Mouse (Mus musculus) gastrocnemius, postnatal 4 days (tissue): ENCODE measurements around the gene Nectin4. TPM values are rescaled to one million over a fixed set of nuclear protein-coding genes. Genes with fewer than 3 reads are reported as not detected.
"Not testable (repeated sequence)": the region's sequence is repeated elsewhere in the genome, so short reads cannot be mapped to it uniquely, and the experiment has no call there.

Experiments used
- DNase-seq, 2 experiments: peaks; one replicate each; pipeline ENCODE4 v3.0.0; 2021 to 2022; ENCODE audit warnings: low spot score in 2 of 2, mixed read lengths in 2 of 2
- long read RNA-seq, 2 experiments: library from polyadenylated mRNA; stranded (forward); transcript quantifications; one replicate each; pipeline ENCODE4 v2.0.0; 2021
- total RNA-seq, 2 experiments: library from RNA; stranded (reverse); gene quantifications; 2 replicates each; pipeline ENCODE4 v1.2.3; 2021

Gene Nectin4
- total RNA-seq, result under 1 TPM; 0.21 to 0.25 TPM
- long read RNA-seq, experiment 1, transcript Nectin4-201 (9 exons, 3,636 nt), result major isoform, 6 of 8 reads
- long read RNA-seq, experiment 1, partial matches to known transcripts, result 0 of 8 reads
- long read RNA-seq, experiment 1, other reads (novel, unspliced or antisense), result 1 of 8 reads
- long read RNA-seq, experiment 2, result 0 reads

DNA sequence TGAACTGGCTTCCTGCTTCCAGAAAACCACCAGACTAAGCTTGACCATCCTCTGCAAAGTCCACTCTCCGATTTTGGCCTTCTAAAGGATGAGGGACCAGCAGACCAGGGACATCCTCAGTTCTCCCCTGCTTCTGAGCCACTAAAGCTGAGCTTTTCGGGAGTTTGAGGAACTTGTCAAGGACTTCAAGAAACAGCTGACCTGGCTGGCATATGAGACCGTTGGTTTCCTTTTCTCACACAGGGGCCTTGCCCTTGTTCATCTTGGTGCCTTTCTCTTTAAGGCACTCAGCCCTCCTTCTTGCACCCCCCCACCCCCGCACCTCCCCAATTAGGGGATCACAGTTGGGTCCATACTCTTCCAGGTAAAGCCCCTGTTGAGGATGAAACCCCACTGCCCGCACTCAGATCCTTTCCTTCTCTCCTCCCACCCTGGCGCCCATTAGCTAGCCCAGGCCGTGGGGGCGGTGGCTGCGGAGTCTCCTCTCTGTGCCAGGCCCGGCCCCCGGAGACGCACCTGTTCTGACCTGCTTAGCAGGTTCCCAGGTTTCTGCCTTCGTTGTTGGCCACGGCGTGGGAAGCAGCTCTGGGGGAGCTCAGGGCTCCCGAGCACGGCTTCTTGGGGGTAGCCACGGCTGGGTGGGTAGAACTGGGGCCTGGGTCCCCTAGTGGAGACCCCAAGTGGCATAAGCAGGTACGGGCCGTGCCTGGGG lies at the start of gene Nectin4:
Gene Nectin4 (plus strand): TSS at position 255 of the 712 bp plus-strand sequence.
- DNase-seq, result no peak

- DNase-seq, result no peak
These were observed 49.7 kb upstream of the Nectin4 start for GRCm38 (mm10) chr1:171320151-171320550.

DNA sequence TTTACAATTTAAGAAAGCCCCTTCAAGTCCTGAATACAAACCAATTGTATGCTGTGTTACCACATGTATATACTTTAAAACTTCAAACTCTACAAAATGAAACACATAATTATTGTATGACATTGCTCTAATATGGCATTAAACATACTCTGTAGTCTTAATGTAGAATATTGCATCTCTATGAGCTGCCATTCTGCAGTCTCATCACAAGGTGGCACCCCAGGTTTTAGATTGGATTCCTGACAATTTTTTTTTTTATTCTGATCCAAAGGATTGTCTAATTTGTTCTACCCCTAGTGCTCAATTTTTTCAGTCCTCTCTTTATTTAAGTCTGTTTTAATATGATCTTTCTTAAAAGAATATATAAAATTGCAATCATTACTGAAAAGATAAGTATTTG lies 48.5 kb upstream of the Nectin4 start:
- DNase-seq, result no peak

DNA sequence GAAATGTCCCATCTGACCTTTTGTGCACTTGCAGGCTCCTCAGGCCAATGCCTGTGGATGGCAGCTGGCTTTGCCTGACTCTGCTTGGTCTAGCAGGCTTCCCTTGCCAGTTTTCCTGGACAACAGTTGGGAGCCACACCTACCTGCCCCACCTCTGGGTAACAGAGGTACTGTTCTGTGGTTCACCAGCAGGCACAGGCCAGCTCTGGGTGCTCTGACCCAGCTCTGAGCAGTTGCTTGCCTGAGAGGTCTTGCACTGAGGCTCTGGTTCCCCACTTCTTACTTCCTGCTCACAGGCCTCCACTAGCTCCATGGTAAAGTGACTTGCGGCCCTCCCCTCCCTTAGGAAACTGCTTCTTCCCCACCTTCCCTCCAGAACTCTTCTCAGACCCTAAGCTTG lies 47.9 kb upstream of the Nectin4 start:
- no peak for DNase-seq

GRCm38 (mm10) chr1:171325571-171325970 lies 44.3 kb upstream of the Nectin4 start:
- no peak for DNase-seq

GRCm38 (mm10) chr1:171326588-171326987 lies 43.3 kb upstream of the Nectin4 start:
- DNase-seq, result not testable (repeated sequence)

- no peak for DNase-seq
These were observed 41.7 kb upstream of the Nectin4 start for GRCm38 (mm10) chr1:171328244-171328643.

- peak; percentile 77 to 90 for DNase-seq
These were observed 41.0 kb upstream of the Nectin4 start, which contains the start of gene Dedd for GRCm38 (mm10) chr1:171328839-171329432. Gene Dedd (plus strand): TSS chr1:171329145.

DNA sequence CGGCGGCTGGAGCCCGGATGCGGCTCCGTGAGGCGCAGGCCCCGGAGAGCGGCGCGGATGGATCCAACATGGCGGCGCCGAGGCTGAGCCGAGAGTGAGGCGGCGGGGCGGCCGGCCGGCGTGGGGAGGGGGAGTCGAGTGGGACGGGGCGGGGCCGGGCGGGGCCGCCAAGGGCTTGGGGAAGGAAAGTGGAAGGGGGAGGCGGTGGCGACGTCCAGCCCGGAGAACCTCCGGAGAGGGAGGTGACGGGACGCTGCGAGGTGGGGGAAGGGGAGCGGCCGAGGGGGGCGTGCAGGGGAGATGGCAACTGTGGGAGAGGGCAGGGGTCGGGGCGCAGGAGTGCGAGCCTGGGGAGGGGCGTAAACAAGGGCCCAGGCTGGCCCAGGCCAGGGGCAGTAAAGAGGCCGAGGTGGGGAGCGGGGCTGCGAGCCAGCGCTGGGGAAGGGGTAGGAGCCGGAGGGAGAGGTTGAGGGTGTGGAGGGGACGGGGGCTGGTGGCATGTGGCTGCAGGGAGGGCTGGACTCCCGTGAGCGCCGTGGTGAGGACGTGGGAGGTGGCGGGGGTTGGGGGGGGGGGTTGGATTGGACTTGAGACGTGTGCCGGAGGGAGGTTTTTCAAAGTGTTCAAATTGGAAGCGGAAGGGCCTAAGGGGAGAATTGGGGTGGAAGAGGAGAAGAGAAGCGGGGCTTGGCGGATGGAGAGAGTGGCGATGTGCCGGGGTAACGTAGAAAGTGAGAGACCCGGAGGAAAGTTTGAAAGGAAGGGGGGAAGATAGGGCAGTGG lies 40.3 kb upstream of the Nectin4 start:
- peak in 1 of 2 experiments; percentile 85 for DNase-seq

- no peak for DNase-seq
These were observed 39.7 kb upstream of the Nectin4 start for GRCm38 (mm10) chr1:171330216-171330560.

DNA sequence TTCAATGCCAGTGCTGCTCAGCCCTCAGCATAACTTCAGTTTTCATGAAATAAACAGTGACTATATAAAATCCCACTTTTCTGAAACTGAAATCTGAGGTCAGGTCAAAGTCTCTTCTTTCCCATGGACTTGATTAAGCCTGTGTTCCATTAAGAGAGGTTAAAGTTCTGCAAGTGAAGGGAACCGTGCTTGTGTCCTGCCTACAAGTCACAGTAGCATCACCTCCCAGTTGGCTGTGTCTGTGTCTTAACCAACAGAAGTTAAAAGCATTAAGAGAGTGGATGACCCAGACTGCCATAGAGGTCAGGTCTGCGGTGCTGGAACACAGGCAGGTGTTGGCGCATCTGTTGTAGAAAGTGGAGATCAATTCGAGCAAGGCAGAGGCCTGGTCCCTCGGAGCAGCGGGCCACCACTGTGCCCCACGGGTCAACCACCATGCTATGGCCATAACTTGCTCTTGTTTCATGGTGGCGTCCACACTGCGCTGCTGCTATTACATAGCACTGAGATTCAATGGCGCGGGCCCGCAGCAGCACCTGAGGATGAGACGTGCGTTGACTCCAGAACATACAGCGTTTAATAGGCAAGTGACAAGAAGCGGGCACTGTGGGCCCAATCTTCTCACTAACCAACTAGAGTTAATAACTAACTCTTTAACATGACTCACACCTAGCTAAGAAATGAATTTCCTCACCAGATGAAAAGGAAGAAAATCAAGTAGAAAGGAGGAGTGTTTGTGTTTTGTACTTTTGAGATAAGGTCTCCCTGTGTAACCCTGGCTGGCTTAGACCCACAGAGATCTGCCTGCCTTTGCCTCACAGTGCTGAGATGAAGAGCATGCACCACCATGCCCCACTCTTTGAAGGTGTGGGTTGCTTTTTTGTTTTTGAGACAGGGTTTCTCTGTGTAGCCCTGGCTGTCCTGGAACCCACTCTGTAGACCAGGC lies 27.4 kb upstream of the Nectin4 start:
- DNase-seq, result no peak

- DNase-seq, result peak in 1 of 2 experiments; percentile 37
These were observed 25.8 kb upstream of the Nectin4 start for GRCm38 (mm10) chr1:171343922-171344677.

GRCm38 (mm10) chr1:171344715-171345114 lies 25.2 kb upstream of the Nectin4 start:
- no peak for DNase-seq

GRCm38 (mm10) chr1:171345225-171346094 lies 24.4 kb upstream of the Nectin4 start, which contains the start of the genes Nit1 and Pfdn2:
Gene Nit1 (minus strand): TSS chr1:171345646.
Gene Pfdn2 (plus strand): TSS chr1:171345670.
- peak; percentile 79 to 90 for DNase-seq

DNA sequence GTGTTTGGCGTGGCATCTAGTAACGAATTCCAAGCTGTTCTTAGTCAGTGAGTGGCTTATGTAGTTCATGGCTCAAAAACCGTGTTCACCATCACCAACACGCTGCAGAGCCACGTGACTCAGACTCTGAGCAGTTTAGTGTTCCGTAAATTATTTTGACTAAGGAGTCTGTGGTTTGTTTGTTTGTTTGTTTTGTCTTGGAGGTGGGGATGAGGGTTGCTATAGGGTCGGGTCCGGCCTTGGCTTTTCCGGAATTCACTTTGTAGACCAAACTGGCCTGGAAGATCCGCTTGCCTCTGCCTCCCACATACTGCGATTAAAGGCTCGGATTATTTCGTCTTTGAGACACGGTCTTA lies 23.8 kb upstream of the Nectin4 start:
- DNase-seq, result no peak

- DNase-seq, result no peak
These were observed 21.2 kb upstream of the Nectin4 start for GRCm38 (mm10) chr1:171348665-171349064.

- no peak for DNase-seq
These were observed 20.7 kb upstream of the Nectin4 start for GRCm38 (mm10) chr1:171349210-171349609.

DNA sequence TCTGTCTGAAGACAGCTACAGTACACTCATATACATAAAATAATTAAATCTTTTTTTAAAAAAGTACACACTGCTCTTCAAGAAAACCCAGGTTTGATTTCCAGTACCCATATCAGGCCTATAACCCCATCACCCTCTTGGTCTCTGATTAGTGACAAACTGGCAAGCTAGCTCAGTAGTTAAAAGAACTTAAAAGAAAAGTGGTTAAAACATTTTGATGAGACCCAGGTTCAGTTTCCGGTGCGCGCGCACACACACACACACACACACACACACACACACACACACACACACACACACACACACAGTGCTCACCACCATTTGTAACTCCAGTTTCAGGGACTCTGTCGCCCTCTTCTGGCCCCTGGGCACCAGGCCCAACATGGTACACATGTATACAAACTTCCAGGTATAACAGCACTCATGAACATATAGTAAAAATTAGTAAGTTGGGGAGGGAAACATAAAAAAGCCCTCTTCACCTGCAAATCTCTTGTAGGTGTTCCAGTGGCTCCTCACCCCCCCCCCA lies 14.0 kb upstream of the Nectin4 start:
- no peak for DNase-seq

GRCm38 (mm10) chr1:171356814-171357213 lies 13.1 kb upstream of the Nectin4 start:
- no peak for DNase-seq
